Mouse (Mus musculus) neural tube, embryonic 13.5 days (tissue): ENCODE measurements around the gene Abca1. TPM values are rescaled to one million over a fixed set of nuclear protein-coding genes. Genes with fewer than 3 reads are reported as not detected.

ENCODE experiments used
- ATAC-seq: fragments of 200-750 bp; cut with Nextera tagmentation; 2 replicates; pipeline ENCODE4 v1.8.0; 2017; ENCODE audit warnings: low read depth, mild to moderate bottlenecking, moderate TSS enrichment, moderate library complexity
- H3K27ac ChIP-seq: fragments of 300-500 bp; sonication (generic); replicated peaks from 2 replicates; pipeline ENCODE4 v1.5.1; 2015; ENCODE audit warnings: moderate library complexity, mild to moderate bottlenecking, inconsistent platforms
- H3K27me3 ChIP-seq: fragments of 300-500 bp; sonication (generic); 2 replicates; pipeline ENCODE4 v1.6.1; 2015; ENCODE audit warnings: mild to moderate bottlenecking, inconsistent platforms
- H3K36me3 ChIP-seq: fragments of 300-500 bp; sonication (generic); 2 replicates; pipeline ENCODE4 v1.6.1; 2015; ENCODE audit warnings: mild to moderate bottlenecking, inconsistent platforms
- H3K4me1 ChIP-seq: fragments of 300-500 bp; sonication (generic); replicated peaks from 2 replicates; pipeline ENCODE4 v1.6.1; 2015; ENCODE audit warnings: inconsistent platforms
- H3K4me2 ChIP-seq: fragments of 300-500 bp; sonication (generic); 2 replicates; pipeline ENCODE4 v1.6.1; 2015; ENCODE audit warnings: inconsistent platforms, mild to moderate bottlenecking, moderate library complexity
- H3K4me3 ChIP-seq: fragments of 300-500 bp; sonication (generic); 2 replicates; pipeline ENCODE4 v1.5.1; 2015; ENCODE audit warnings: mild to moderate bottlenecking, inconsistent platforms
- H3K9ac ChIP-seq: fragments of 300-500 bp; sonication (generic); 2 replicates; pipeline ENCODE4 v1.6.1; 2015; ENCODE audit warnings: moderate library complexity, mild to moderate bottlenecking, inconsistent platforms
- H3K9me3 ChIP-seq: fragments of 300-500 bp; sonication (generic); 2 replicates; pipeline ENCODE4 v1.6.1; 2016; ENCODE audit warnings: inconsistent platforms
- WGBS: fragments of 180-500 bp; shearing (Covaris S2); methylation state at CpG from one replicate; pipeline ENCODE4 v1.1.7; 2015; 5-methylcytosine and 5-hydroxymethylcytosine counted together
- polyA plus RNA-seq: library from polyadenylated mRNA; unstranded; fragments of >200 nt; fragmentation: Nextera tagmentation; extraction: Ambion mirVana; gene quantifications from 2 replicates; pipeline ENCODE4 v1.2.1, GENCODE M21; 2015

Gene Abca1
- polyA plus RNA-seq, 1 experiment from 2014 or later = 11.5 TPM

DNA sequence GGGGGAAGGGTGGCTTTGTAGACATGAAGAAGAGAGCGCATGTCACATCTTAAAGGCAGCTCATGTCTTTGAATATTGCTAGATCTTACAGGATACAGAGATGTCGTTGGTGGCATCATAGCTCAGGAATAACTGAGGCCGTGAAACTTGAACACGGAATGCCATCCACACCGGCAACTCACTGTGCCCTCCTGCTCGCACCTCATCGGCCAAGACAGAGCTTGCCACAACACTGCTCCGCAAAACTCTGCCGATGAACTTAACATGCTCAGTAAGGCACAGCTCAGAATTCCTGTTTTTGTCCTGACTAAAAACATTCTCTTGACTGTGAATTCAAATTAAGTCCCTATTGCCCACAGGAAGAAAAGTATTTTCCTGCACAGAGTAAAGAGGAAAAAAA is 59.2 kb downstream of the Abca1 start:
- no peaks in the 10 kb centered on the region for H3K9me3 ChIP-seq
- no peak overlapping the region for H3K4me2 ChIP-seq
- WGBS = 93% methylated on average over 9 of the region's 9 CpGs
- H3K27ac ChIP-seq = no peak overlapping the region
- no peak overlapping the region for H3K9ac ChIP-seq
- H3K4me3 ChIP-seq = no peak overlapping the region
- no peaks in the 10 kb centered on the region for H3K36me3 ChIP-seq
- no peak for ATAC-seq
- H3K4me1 ChIP-seq = no peaks in the 10 kb centered on the region
- no peaks in the 10 kb centered on the region for H3K27me3 ChIP-seq

DNA sequence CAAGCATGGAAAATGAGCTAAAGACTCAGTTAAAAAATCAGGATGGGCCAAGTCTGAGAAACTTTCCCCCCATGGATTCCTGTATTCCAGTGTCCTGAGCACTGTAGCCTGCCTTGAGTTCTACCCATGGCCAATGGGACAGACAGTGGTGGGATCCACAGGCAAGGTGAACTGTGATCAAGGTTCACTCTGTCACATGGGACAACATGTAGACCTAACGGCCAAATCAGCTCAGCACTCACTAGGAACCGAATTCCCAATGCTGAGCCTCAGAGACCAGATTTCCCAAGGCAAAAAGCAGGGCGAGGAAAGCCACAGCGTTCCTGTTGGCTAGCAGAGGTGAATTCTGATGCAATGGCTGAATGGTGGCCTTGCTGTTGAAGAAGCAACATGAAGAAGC is 64.8 kb downstream of the Abca1 start:
- no peak overlapping the region for H3K9ac ChIP-seq
- H3K27ac ChIP-seq = no peak overlapping the region
- H3K27me3 ChIP-seq = no peaks in the 10 kb centered on the region
- H3K9me3 ChIP-seq = no peaks in the 10 kb centered on the region
- no peak for ATAC-seq
- no peaks in the 10 kb centered on the region for H3K4me1 ChIP-seq
- H3K36me3 ChIP-seq = peaks cover 25% of the 10 kb centered on the region
- WGBS = 89% methylated on average over 4 of the region's 4 CpGs
- no peak overlapping the region for H3K4me2 ChIP-seq
- no peak overlapping the region for H3K4me3 ChIP-seq

DNA sequence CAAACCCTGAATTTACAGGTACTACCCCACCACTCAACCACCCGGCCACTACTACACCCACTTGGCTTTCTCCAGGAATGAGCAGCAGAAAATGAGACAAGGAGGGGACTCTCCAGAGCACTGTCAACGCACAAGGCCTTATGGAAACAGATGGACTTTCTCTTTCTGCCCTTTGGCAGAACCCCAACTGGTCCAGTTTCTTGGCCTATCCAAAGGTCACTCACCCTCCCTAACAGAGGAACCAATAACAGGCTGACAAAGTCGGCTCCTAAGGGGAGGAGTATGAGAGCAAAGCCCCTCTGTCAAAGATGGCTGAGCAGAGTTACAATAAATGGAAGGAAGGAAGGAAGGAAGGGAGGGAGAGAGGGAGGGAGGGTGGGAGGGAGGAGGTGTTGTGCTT is 65.4 kb downstream of the Abca1 start:
- Histone ChIP-seq H3K4me2 (no peak overlapping the region), H3K4me1 (no peaks in the 10 kb centered on the region), H3K9me3 (no peaks in the 10 kb centered on the region), H3K36me3 (peaks cover 31% of the 10 kb centered on the region), H3K27ac (no peak overlapping the region), H3K27me3 (no peaks in the 10 kb centered on the region), H3K4me3 (no peak overlapping the region), H3K9ac (no peak overlapping the region)
- ATAC-seq = no peak
- WGBS = 83% methylated on average over 3 of the region's 3 CpGs

DNA sequence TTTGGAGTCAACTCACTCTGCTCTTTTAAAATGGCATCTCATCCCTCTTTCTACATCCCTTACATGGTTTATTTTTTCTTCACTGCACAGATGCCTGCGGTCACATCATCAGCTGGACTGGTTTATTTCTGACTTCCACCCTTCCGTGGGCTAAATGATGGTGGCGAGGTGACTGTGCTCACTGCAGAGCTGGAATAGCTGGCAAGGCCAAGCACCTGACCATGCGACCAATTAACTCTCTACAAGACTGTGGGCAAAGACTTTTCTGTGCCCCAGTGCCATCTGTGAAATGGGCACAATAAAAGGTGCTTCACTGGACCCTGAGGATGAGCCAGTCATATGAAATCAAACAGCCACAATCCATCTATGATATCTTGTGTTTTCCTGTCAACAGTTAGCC is 66.1 kb downstream of the Abca1 start:
- Histone ChIP-seq H3K9me3 (no peaks in the 10 kb centered on the region), H3K9ac (no peak overlapping the region), H3K4me3 (no peak overlapping the region), H3K27ac (no peak overlapping the region), H3K36me3 (peaks cover 36% of the 10 kb centered on the region), H3K4me2 (no peak overlapping the region), H3K4me1 (no peaks in the 10 kb centered on the region), H3K27me3 (no peaks in the 10 kb centered on the region)
- 95% methylated on average over 4 of the region's 4 CpGs for WGBS
- ATAC-seq = no peak

DNA sequence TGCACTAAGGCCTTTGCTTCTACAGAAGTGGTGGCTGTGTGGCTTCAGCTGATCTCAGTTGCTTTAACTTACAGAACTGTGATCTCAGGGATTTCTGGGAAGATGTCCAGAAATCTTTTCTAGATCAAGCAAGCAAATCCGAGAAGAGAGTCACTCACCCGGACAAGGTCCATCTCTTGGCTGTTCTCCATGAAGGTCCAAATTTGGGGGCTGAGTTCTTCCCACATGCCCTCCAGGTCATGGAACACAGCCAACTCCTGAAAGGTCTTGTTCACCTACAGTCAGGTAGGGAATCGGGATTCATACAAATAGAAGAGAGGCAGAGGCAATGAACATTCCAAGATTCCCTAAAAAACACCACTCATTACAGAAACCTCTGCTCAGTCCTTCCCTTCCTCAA is 70.1 kb downstream of the Abca1 start:
- Histone ChIP-seq H3K9ac (no peak overlapping the region), H3K36me3 (peaks cover 41% of the 10 kb centered on the region), H3K9me3 (no peaks in the 10 kb centered on the region), H3K4me3 (no peak overlapping the region), H3K27me3 (no peaks in the 10 kb centered on the region), H3K4me1 (no peaks in the 10 kb centered on the region), H3K4me2 (no peak overlapping the region), H3K27ac (no peak overlapping the region)
- 89% methylated on average over 3 of the region's 3 CpGs for WGBS
- ATAC-seq = no peak

DNA sequence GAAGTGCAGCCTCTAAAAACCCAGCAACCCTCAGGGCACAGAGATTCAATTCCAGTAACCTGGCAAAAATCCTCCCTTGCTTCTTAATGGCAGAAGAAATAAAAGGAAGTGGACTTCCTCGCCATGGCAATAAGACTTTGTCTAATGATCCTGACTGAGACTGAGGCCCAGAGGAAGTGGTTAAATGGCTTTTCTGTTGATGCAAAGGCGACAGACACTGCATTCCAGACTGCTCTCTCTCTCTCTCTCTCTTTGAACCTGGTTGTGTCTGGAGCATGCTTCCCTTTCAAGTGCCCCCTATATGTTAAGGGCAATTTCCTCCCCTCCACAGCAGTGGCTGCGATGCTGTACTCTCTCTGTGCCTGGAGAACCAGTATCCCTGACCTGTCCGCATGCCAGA is 70.7 kb downstream of the Abca1 start:
- no peak for ATAC-seq
- Histone ChIP-seq H3K4me2 (no peak overlapping the region), H3K4me3 (no peak overlapping the region), H3K27me3 (no peaks in the 10 kb centered on the region), H3K27ac (no peak overlapping the region), H3K4me1 (no peaks in the 10 kb centered on the region), H3K9me3 (no peaks in the 10 kb centered on the region), H3K9ac (no peak overlapping the region), H3K36me3 (peaks cover 47% of the 10 kb centered on the region)
- WGBS = 48% methylated on average over 4 of the region's 4 CpGs

DNA sequence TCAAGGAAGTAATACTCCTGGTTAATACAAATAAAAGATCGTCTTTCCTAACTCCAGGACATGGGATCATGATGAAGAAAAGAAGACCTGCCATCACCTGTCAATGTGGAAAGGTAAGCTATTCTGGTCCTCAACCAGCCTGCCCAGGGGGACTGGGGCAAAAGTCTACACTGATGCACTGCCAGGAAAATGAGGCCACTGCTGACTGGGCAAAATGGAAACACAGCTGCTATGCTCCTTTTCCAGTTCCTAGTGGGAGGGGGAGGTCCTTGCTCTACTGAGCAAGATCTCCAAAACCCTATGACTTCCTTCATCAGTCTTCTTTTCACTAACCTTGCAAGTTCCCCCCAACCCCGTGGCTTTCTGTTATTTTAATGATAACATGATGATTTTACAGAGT is 73.1 kb downstream of the Abca1 start:
- H3K9me3 ChIP-seq = no peaks in the 10 kb centered on the region
- ATAC-seq = no peak
- no peak overlapping the region for H3K9ac ChIP-seq
- 84% methylated on average over 2 of the region's 2 CpGs for WGBS
- H3K4me1 ChIP-seq = no peaks in the 10 kb centered on the region
- H3K4me3 ChIP-seq = no peak overlapping the region
- no peaks in the 10 kb centered on the region for H3K27me3 ChIP-seq
- H3K36me3 ChIP-seq = peaks cover 49% of the 10 kb centered on the region
- H3K4me2 ChIP-seq = no peak overlapping the region
- no peak overlapping the region for H3K27ac ChIP-seq

DNA sequence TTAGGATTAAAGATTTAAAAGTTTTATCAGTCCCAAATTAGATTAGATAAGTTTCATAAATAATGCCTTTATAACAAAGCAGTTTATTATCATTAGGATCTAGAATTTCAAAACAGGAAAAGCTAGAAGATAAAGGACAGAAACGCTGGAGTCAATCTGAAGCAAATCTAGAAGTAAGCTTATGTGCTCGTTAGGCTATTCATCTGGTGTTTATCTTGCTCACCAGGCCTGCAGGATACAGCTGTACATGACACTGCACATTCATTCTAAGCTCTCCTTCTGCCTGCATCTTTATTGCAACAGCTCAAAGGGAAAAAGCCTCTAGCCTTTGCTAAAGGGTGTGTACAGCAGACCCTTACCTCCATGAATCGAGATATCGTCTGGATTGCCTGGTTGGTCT is 74.1 kb downstream of the Abca1 start:
- WGBS = 85% methylated on average over 4 of the region's 4 CpGs
- H3K9ac ChIP-seq = no peak overlapping the region
- H3K4me1 ChIP-seq = no peaks in the 10 kb centered on the region

DNA sequence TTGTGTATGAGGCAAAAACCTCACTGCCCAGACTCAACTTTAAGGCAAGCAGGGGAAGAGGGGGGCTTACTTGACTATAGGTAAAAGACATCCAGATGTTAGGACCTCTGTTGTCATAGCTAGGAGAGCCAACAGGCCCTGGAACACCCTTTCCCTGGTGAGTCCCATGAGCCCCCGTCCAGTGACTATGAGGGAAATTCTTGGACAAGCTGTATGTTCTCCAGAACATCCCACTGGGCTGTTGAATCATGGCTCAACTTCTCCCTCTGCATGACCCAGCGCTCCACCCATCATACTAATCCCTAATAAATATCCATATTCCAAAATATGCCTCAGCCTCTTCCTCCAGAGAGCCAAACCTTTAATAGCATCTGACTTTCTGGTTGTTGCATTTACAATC is 76.6 kb downstream of the Abca1 start:
- Histone ChIP-seq H3K36me3 (peaks cover 47% of the 10 kb centered on the region), H3K4me3 (no peak overlapping the region), H3K9ac (no peak overlapping the region), H3K4me2 (no peak overlapping the region), H3K4me1 (no peaks in the 10 kb centered on the region), H3K27me3 (no peaks in the 10 kb centered on the region), H3K27ac (no peak overlapping the region; the same call in 1 of the 2 replicates), H3K9me3 (no peaks in the 10 kb centered on the region)
- no peak for ATAC-seq
- WGBS = 91% methylated on average over 2 of the region's 2 CpGs

More for the DNA sequence above, 74.1 kb downstream of the Abca1 start:
- ATAC-seq = no peak
- no peaks in the 10 kb centered on the region for H3K9me3 ChIP-seq
- peaks cover 53% of the 10 kb centered on the region for H3K36me3 ChIP-seq
- no peaks in the 10 kb centered on the region for H3K27me3 ChIP-seq
- no peak overlapping the region for H3K4me3 ChIP-seq
- H3K27ac ChIP-seq = no peak overlapping the region
- no peak overlapping the region for H3K4me2 ChIP-seq

DNA sequence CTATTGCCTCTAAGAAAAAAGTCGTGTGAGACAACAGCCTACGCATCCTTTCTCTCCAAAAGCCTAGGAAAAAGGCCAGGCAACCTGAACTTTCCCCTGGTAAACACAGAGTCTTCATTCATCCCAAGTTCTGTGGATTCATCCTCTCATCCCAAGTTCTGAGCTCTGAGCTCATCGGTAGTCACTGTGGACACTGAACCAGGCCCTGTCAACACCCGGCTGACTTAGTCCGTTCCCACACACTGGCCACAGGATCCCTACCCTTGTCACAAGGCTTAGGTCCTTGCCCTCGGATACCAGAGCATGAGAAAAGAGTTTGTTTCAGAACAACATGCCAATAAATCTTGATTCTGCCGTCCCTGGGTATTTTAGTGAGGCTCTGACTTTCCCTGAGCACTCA is 77.2 kb downstream of the Abca1 start:
- Histone ChIP-seq H3K27me3 (no peaks in the 10 kb centered on the region), H3K27ac (0 out of 2 replicates have a peak overlapping the region, but pooled peaks have one; percentile 43), H3K4me1 (no peaks in the 10 kb centered on the region), H3K36me3 (peaks cover 53% of the 10 kb centered on the region), H3K4me2 (no peak overlapping the region), H3K9ac (no peak overlapping the region), H3K4me3 (no peak overlapping the region), H3K9me3 (no peaks in the 10 kb centered on the region)
- 54% methylated on average over 7 of the region's 7 CpGs for WGBS
- no peak for ATAC-seq

DNA sequence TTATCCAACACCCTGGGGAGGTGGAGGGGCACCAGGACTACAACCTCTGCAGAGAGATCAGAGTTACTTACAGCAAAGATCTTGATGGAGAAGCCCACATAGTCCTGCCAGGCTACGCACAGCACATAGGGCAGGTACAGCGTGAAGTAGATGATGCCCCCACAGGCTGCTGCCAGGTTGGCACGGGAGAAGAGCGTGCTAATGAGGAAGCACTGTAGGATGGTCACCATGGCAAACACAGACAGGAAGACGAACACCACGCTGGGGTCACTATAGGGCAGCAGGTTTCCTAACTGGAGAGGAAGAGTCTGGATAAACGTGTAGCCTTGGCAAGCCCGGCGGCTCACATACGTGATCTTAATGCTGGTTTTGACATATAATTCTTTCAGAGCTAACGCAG is 77.8 kb downstream of the Abca1 start:
- Histone ChIP-seq H3K4me3 (no peak overlapping the region), H3K36me3 (peaks cover 59% of the 10 kb centered on the region), H3K27ac (peak overlapping the region; percentile 43), H3K9me3 (no peaks in the 10 kb centered on the region), H3K4me2 (no peak overlapping the region), H3K9ac (no peak overlapping the region), H3K27me3 (no peaks in the 10 kb centered on the region), H3K4me1 (no peaks in the 10 kb centered on the region)
- 88% methylated on average over 11 of the region's 11 CpGs for WGBS
- ATAC-seq = no peak

DNA sequence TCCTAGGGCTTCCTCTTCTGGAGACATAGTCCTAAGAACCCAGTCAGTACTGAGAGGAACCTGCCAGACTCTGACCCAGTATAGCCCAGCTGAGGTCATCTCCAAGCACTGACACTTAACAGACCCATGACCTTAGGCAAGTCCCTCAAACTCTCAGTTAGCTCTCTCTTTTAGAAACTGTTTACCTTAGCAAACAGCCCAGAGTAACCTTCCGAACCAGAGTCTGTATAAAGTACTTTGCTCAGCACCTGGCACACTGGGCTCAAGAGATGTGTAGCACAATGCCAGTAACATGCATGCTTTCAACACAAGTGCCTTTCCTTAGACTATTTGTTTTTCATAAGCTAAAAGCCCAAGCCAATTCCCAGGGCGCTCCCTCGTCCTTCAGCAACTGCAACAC is 79.4 kb downstream of the Abca1 start:
- H3K36me3 ChIP-seq = peaks cover 75% of the 10 kb centered on the region
- no peaks in the 10 kb centered on the region for H3K9me3 ChIP-seq
- no peak overlapping the region for H3K9ac ChIP-seq
- no peak overlapping the region for H3K4me3 ChIP-seq
- H3K27me3 ChIP-seq = no peaks in the 10 kb centered on the region
- no peaks in the 10 kb centered on the region for H3K4me1 ChIP-seq
- ATAC-seq = no peak
- 89% methylated on average over 3 of the region's 3 CpGs for WGBS
- no peak overlapping the region for H3K27ac ChIP-seq
- H3K4me2 ChIP-seq = no peak overlapping the region

DNA sequence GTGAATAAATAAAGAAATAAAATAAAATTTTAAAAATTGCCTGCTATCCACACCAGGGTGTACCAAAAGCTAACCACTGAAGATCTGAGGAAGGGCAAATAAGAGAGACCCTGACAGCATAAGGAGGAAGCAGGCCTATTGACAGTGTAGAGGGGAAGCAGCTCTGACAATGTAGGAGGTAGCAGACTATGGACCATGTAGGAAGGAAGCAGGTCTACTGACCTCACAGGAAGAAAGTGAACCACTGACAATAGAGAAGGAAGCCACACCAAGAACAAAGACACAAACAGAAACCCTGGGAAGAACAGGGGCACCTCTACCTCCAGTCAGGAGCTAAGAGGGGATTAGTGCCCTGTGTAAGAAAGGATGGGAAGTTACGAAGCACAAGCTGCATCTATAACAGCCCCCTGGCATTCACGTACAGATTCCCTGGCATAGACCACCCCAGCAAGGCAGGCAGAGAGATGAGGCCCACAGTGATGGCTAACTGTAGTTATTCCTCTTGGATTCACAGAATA is 80.8 kb downstream of the Abca1 start:
- Histone ChIP-seq H3K4me1 (no peaks in the 10 kb centered on the region), H3K36me3 (peaks cover 74% of the 10 kb centered on the region), H3K27ac (no peak overlapping the region), H3K9ac (no peak overlapping the region), H3K4me2 (no peak overlapping the region), H3K27me3 (no peaks in the 10 kb centered on the region), H3K9me3 (no peaks in the 10 kb centered on the region), H3K4me3 (no peak overlapping the region)
- no peak for ATAC-seq
- 89% methylated on average over 2 of the region's 2 CpGs for WGBS
